Mouse (Mus musculus) liver, postnatal 0 days (tissue): ENCODE measurements around the gene Rab35.

Experiments
- CTCF ChIP-seq: sonication (generic); IDR thresholded peaks from 2 replicates; pipeline ENCODE4 v1.5.1; 2016; ENCODE audit warnings: antibody characterized with exemption, low read depth
- EP300 ChIP-seq: IDR thresholded peaks from 2 replicates; pipeline ENCODE4 v1.6.1; 2016; ENCODE audit warnings: antibody characterized with exemption, low read depth, mild to moderate bottlenecking

DNA sequence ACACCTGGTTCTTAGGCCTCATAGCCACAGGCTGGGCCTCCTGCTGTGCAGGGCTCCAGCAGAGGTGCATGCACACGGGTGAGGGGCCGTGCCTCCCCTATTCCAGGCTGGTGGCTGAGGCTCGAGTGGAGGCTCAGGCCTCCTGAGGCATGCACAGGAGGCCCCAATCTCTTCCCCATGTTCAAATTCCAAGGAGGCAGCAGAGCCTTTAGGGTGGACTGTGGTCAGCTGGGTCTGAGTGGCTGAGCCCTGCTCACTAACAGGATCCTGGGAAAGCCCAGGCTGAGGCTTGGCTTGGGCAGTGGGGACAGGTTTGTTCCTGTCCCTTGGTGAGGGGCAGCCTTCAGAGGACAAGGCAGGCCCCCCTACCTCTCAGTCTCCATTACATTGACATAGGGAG lies 17.2 kb downstream of the Rab35 start:
- TF ChIP-seq CTCF = no peak
- no peak for TF ChIP-seq EP300
